Mouse (Mus musculus) adrenal gland, adult 2 months (tissue): ENCODE results near the gene Vmn2r81. TPM values are rescaled to one million over a fixed set of nuclear protein-coding genes. Genes with fewer than 3 reads are reported as not detected.
A peak's percentile ranks its signal among the peaks of the same experiment; 100 is the strongest.
"Not testable (repeated sequence)": the region's sequence is repeated elsewhere in the genome, so short reads cannot be mapped to it uniquely, and the experiment has no call there.

Experiments
- DNase-seq: peaks from one replicate; pipeline ENCODE4 v3.0.0; 2021
- long read RNA-seq: library from polyadenylated mRNA; stranded (forward); transcript quantifications from one replicate; pipeline ENCODE4 v2.0.0, GENCODE M21; 2021
- polyA plus RNA-seq: library from polyadenylated mRNA; depleted of rRNA; stranded (reverse); fragments of >200 nt; gene quantifications from 2 replicates; pipeline ENCODE4 v1.2.3, GENCODE M21; 2012; rRNA removed
- total RNA-seq, 2 experiments: library from RNA; stranded (reverse); gene quantifications; 2 replicates each; pipeline ENCODE4 v1.2.3; 2021

The Vmn2r81 gene
- total RNA-seq (not detected), polyA plus RNA-seq (not detected in 2 replicates)
- long read RNA-seq, result 0 reads

GRCm38 (mm10) chr10:79247392-79247791 lies at the start of gene Vmn2r81:
Gene Vmn2r81 (plus strand): TSS chr10:79247692.
- not testable (repeated sequence) for DNase-seq

DNA sequence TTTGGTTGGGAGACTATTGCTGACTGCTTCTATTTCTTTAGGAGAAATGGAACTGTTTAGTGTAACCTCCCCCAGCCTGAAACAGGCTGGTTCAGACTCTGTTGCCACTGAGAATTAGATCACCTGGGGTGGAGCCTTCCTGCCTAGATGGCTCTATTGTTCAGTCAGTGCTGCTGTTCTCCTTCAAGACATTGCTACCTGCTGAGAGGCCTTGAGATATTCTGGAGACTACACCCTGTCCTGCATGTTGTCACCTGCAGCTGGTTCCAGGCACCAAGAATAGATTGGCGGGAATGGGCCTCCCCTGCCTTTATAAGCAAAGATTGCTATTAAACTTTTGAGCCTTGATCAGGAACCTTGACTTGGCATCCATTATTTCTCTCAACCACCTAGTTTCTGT lies 47.5 kb upstream of the Vmn2r81 start:
- not testable (repeated sequence) for DNase-seq

DNA sequence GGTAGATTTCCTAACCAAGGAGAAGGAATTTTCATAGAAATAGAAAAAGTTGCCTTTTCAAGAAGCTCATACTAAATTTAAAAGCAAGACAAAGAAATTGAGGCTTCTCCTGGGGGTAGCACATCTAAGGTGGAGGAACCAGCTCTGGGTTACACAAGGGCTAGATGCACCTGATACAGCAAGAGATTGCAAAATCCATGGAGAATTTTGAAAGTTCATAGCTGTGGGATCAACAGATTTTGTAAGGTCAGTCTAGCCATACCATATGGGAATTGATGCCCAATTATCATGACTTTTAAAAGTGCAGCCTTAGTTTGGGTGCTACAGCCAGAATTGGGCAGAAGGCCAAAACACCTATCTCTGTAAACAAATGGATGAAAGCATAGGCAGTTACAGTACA lies 27.1 kb upstream of the Vmn2r81 start:
- no peak for DNase-seq

- no peak for DNase-seq
Observed at GRCm38 (mm10) chr10:79221606-79222005, 25.9 kb upstream of the Vmn2r81 start.

DNA sequence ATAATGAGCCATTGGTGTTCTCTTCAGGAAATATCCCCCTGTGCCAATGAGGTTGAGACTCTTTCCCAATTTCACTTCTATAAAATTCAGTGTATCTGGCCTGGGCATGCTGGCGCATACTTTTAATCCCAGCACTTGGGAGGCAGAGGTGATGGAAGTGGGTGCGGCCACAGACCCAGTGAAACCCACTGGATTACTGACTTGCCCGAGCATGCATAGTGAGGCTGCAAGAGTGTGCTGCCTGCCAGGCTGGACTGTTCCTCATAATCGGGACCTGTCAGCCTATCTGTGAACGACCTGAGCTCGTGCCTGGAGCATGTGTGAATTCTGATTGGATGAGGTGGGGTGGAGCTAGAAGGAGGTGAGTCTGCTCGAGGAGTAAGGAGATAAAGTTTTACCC lies 25.3 kb upstream of the Vmn2r81 start:
- no peak for DNase-seq

- DNase-seq, result peak; percentile 2
Observed at GRCm38 (mm10) chr10:79322033-79322736, 74.7 kb downstream of the Vmn2r81 start.

GRCm38 (mm10) chr10:79322737-79323086 lies 75.2 kb downstream of the Vmn2r81 start:
- DNase-seq, result no peak

Other genes with a start within 250 kb of the Vmn2r81 start
- gene Olfr1351, start 235.2 kb upstream of the Vmn2r81 start, total RNA-seq, result not detected
- not detected in 2 replicates for gene Olfr1351, start 235.2 kb upstream of the Vmn2r81 start, polyA plus RNA-seq
- gene Olfr57, start 219.0 kb upstream of the Vmn2r81 start, total RNA-seq, result not detected
- not detected in 2 replicates for gene Olfr57, start 219.0 kb upstream of the Vmn2r81 start, polyA plus RNA-seq
- gene 2610008E11Rik, start 150.1 kb upstream of the Vmn2r81 start, total RNA-seq, result 10 to 100 TPM; 11.4 to 13.5 TPM
- gene 2610008E11Rik, start 150.1 kb upstream of the Vmn2r81 start, polyA plus RNA-seq, result 0.32 and 0.83 TPM in 2 replicates
- gene Vmn2r80, start 98.9 kb upstream of the Vmn2r81 start, total RNA-seq, result not detected
- not detected in 2 replicates for gene Vmn2r80, start 98.9 kb upstream of the Vmn2r81 start, polyA plus RNA-seq
- not detected for gene Vmn2r82, start 108.8 kb downstream of the Vmn2r81 start, total RNA-seq
- not detected in 2 replicates for gene Vmn2r82, start 108.8 kb downstream of the Vmn2r81 start, polyA plus RNA-seq
- gene Vmn2r83, start 221.0 kb downstream of the Vmn2r81 start, total RNA-seq, result not detected
- not detected in 2 replicates for gene Vmn2r83, start 221.0 kb downstream of the Vmn2r81 start, polyA plus RNA-seq